Mouse (Mus musculus): ENCODE data around the gene Zbtb40. TPM values are rescaled to one million over a fixed set of nuclear protein-coding genes. Genes with fewer than 3 reads are reported as not detected.

Gene Zbtb40
- total RNA-seq, 2 experiments from 2014 or later, result 7.9 to 14.0 TPM

DNA sequence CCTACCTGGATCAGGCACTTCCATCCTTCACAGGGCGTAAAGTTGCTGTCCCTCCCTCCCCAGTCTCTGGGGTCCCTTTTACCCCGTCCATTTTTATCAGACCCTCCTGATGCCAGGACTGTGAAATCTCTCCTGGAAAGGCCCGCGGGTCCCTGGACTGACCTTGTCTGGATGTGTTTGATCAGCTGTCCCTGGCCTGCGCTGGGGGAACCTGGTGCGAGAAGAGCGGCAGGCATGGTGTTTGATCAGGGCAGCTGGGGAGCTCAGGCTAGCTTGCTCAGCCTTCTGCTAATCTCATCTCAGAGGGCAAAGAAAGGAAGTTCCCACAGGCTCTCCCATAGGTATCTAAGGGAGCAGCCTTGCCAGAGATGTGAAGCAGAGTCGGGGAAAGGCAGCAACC lies 71.4 kb downstream of the Zbtb40 start:
- no peak for DNase-seq

DNA sequence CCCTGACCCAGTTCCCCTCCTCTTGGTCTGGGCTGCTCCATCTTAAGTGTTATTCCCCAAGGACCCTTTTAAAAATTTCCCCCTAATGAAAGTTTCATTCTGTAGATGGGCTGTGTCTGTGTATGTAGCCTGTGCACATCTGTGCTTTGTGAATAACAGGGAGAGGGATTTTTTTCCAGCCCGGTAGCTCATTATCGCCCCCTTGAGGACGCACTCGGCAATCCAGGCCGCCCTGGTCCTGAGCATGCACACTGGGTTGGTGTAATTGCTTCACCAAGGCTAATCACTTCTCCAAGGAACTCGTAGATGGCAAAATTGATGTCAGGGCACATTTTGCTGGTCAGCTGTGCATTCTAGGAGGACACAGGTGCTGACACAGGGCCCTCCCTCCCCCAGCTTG lies 77.7 kb downstream of the Zbtb40 start:
- DNase-seq, result peak; percentile 57 to 76

DNA sequence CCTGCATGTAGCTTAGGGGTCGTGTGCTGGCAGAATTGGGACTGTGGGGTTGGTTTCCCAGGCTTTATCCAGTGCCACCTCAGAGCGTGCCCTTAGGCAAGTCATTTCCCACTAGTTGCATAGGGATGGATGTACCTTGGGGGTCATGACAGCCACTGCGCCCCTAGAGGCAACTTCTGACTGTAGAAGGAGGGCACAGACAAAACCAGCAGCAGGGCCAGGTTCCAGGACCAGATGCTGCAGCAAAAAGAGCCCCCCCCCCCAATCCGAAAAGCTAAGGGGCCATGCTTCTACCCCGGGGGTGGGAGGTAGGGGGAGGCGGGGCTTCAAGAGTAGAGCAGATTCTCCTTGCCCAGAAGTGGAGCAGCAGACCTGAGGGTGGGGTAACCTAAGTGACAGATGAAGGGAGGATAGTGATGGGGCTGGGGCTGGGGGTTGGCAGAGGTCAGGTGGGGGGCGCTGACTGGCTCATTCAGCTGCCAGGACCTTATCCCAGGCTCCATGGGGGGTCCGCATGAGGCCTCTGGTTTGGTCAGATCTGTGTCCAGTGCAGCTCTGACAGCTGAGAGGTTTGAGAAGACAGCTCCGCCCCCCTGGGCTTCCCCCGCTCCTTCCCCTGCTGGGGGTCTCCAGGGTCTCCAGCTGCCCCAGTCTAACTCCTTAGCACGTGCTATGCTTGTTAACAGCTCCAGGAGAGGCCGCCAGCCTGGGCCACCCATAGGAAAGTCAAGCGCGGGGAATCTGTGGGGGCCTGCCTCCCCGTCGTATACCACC lies 78.9 kb downstream of the Zbtb40 start:
- no peak for DNase-seq

DNA sequence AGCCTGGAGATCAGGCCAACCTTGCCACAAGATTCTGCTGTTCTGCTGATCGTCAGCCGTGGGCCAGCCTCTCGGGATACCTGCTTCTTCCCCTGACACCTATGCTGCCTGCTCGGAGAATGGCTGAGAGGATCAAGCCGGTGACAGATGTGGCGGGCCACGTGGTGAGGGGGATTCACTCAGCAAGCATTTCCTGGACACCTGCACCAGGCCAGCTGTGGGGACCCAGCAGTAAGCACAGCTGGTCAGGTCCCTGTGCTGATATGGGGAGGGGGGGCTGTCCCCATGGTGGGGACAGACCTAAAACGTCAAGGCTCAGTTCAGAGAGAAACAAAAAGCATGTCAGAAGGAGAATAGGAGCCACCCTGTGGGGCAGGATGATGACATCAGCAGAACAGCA lies 79.5 kb downstream of the Zbtb40 start:
- no peak for DNase-seq

DNA sequence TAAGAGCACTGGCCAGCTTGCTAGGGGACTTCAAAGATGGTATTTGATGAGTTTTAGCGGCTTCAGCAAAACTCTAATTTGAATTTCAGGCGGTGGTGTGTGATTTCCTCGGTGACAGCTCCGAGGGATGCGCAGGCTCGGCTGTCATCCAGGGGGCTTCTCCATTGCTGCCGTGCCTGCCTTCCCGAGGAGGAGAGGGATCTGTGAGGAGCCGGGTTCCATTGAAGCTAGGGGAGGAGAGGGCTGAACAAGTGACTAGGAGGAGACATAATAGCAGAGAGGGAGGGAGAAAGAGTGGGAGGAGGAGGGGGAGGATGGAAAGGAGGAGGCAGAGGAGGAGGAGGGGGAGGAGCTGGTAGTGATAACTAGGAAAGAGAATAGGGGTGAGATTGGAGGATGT lies 81.1 kb downstream of the Zbtb40 start:
- DNase-seq, result no peak

DNA sequence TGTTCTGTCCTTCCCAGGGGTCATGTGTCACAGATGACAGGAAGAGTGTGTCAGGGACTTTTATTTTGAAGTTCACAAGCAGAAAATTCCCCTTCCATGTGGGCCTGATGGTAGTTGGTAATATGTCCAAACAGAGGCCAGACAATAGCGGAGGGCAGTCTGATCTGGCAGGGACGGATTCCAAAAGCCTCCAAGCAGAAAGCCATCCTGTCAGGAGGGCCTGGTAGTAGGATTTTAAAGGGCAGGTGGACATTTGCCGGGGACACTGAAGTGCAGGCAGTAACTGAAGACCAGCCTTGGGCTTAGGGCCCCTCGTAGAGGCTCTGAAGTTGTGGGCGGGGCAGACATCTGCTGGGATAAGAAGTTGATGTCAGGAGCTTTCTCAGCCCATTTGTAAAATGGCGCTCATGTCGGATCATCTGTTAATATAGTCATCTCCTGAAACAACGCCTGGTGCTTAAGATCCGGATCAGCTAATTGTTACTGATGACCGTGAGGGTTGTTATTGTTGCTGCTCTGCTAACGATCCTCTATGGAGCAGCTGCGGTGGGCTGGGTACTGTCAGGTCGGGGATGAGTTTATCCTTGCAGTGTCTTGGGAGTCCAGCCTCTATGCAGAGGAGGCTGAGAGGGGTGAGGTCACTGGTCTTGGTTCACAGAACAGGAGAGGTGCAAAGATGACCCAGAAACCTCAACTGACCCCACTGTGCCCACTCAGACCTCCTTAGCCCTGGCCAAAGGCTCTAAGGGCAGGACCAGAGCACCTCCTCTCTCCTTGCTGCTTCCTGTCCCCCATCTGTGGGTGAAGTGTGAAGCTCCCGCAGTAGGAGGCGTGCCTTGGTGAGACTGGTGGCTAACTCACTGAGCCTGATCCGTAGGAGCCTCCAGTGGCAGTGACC lies 81.9 kb downstream of the Zbtb40 start:
- DNase-seq, result no peak

DNA sequence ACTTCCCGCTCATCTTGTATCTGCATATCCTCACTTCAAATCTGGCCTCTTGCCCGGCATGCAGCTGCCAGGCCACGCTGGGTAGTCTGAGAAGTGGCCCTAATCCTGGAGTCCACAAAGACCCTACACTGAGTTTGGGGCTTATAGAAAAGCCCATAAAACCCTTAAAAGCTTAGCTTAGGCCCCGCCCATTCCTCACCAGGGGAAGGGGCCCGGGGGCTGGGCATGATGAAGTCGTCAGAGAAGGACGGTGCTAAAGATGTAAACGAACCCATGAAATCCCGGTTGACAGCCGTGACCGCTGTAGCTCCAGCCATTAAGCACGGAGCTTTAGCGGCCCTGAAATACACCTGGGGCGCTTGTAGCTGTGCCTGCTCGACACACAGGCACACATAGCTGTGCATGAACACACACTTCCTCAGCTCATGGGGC lies 83.6 kb downstream of the Zbtb40 start:
- DNase-seq, result no peak

DNA sequence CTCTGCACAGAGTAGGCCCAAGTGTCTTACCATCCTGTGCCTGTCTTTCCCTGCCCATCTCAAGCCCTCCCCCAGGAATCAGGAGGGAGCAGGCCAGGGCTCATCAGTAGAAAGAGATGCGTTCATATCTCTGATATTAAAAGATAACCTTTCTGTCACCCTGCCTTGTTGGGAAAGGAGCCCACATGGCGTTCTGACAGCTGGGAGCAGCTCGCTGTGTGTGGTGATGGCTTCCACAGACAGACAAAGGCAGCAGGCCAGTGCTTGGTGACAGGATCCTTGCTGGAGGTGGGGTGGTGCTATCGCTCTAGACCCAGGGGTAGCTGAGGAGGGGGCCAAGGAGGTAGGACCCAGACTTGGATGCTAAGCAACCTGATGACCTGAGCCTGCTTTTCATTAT lies 86.2 kb downstream of the Zbtb40 start:
- no peak for DNase-seq

DNA sequence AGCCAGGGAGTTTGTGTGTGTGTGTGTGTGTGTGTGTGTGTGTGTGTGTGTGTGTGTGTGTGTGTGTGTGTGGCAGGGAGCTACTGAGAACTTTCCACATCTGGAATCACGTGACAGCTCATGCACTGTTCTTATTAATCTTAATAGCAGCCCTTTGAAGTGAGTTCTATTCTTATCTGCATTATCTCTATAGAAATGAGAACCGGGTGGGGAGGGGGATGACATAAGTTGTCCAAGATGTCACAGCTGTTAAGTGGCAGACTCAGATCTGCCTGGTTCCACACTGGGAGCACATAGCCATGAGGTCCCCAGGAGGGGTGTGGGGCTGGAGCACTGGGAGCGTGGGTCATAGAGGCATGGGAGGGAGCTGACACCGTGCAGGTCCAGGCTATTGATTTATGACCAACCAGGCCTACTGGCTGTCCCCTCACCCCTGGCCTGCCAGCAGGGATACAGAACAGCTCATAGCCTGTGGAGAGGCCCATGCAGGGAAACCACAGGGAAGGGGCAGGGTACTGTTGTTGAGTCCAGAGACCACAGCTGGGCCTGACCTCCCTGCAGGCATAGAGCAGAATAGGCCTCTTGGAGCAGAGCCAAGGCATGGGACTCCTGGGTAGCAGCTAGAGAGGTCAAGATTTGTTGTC lies 86.8 kb downstream of the Zbtb40 start:
- peak in 1 of 2 experiments; percentile 32 for DNase-seq

DNA sequence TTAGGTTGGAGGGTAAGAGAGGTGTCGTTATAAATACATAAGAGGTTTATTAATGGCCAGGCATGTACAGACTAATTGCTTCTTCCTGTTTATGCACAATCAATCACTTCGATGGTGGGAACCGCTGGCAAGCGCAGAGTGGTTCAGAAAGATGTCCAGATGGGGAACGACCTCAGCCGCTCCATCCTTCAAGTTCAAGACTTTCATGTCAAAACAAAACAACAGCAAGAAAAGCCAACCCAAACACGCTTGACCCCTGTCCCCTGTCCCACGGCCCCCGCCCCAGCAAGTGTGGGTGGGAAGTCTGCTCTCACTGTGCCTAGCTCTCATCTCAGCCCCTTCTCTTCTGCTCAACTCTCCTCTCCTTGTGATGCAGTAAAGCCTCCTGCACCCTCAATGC lies 88.0 kb downstream of the Zbtb40 start:
- no peak for DNase-seq

DNA sequence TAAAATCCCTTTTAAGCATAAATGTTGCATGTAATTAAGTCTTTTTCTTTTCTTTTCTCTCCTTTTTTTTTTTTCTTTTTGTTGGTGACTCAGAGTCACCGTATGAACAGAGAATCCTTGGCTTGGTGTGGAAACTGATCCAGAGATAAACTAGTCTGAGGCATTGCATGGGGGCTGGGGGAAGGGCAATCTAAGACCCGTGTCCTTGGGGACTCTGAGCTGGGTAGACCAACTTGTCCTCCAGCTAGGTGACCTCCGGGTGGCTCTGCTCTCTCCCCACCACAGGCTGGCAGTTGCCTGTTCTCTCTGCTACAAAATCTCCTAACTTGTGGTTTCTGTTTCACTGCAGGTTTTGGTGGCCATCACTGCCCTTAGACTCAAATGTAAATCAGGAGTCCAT lies 88.5 kb downstream of the Zbtb40 start:
- peak; percentile 26 to 59 for DNase-seq

DNA sequence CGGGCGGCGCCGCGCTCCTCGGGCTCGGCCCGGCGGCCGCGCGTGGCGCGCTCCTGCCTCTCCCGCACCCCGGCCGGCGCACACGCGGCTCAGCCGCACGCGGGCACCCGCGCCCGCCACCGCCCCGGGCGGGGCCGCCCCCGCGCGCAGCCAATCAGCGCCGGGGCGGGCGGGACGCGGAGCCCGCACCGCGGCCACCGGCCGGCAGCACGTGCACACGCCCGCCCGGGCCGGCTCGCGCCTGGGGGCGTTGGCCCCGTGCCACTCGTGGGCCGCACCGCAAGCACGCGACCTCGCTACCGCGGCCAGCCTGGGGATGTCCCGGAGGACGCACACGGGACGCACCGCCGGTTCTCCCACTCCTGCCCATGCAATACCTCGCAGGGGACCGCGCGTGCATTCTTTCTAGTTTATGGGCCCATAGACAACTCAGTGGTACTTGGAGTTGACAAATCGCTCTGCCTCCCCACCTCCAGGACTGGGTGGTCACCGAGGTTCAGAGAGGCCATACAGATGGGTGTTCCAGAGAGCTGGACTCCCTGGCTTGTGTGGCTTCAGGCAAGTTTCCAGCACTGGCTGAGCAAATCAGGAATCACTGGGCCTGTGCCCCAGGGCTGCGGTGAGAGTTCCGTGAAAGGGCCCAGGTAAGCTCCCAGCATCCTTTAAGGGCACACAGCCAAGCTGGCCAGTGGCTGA lies 91.7 kb downstream of the Zbtb40 start, which contains the start of gene Epha8:
TSS of gene Epha8 (minus strand) at position 66 of the 696 bp plus-strand sequence.
- DNase-seq, result peak; percentile 24 to 47

DNA sequence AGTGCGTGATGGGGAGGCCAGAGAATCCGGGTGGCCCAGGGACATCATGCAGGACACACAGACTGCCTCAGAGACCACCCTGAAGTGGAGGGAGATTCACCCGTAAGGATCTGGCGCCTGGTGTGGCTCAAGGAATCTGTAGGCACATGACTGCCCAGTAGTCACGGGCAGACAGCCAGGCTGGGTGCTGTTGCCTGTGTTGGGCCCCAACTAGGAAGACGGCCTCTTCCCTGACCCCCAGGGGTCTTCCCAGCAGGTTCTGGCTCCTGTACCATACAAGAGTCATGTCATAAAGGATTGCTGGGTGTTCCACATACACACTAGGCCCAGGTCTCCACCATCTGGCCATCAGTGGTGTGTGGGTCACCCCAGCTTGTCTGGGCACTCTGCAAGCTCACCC lies 94.0 kb downstream of the Zbtb40 start:
- no peak for DNase-seq

DNA sequence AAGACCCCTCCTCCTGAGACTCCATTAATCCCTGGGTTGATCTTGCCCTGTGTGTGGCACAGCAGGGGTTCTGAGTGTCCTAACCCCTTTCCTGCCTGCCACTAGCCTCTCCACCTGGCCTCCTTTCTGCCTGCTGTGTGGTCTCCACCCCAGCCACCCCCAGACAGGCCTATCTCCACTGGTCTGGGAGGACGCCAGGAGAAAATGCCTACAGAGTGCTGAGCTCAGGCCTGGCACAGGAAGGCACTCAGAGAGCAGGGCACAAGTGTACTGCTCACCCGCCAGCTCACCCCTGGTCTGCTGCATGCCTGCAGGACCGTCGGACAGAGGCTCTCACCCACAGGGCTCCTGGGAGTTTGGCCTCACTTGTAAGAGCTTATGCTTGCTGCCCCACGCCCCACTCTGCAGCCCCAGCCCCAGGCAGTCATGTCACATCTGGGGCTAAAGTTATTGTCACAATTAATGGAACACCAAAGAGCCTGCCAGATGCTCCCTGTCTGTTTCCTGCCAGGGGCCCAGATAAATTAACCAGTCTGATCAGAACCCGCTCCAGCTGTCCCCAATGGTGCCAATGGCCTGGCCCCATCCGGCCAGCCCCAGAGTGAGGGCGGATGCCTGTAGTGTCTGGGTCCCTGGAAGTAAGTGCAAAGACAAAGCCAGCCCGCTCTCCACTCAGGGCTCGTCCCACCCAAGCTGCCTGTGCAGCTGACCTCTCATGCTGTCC lies 99.2 kb downstream of the Zbtb40 start:
- DNase-seq, result no peak

DNA sequence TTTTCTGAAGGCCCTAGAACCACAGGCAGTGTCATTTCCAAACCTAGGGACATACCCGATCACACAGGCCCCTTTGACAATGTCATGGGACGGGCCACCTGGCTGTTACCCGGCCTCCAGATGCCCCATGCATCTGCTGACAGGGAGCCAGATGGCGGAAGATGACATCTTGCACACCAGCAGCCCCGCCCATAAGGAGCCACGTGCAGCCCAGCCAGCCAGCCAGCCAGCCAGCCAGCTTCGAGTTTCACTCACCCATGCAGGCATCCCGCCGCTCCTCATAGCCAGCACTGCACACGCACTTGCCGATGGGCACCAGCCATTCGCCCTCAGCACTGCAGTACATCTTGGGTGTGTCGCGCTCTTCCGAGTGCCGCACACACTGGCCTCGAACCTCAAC lies 103.2 kb downstream of the Zbtb40 start:
- no peak for DNase-seq

DNA sequence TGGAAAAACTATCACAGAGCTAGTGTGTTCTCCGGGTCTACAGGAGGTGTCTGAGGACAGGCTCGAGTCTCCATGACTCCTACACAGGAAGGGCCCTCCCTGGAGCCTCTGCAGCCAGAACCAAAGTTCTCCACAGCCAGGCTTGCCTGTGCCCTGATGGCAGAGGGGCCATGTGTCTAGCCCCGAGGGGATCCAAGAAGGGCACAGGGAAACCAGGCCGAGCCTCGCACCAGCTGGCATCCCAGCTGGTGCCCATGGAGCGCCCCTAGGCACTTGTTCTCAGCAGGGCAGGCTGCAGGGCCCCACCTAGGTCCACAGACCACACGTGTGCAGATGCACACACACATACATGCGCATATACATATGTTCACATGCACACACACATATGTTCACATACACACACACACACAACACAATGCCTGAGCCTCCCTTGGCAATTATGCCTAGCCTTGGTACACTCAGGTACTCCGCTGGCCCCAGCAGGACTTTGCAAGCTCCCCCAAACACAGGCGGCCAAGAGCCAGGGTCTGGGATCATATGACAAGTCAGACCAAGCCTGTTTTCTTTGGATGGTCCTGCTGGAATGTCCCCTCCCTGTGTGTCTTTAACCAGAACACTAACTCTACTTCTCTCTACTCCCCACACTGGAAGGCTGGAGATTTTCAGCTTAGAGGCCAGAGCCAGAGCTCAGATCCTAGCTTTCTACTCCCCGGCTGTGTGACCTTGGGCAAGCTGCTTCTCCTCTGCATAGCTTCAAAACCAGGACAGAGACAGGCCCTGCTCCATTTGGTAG lies 103.8 kb downstream of the Zbtb40 start:
- DNase-seq, result no peak

DNA sequence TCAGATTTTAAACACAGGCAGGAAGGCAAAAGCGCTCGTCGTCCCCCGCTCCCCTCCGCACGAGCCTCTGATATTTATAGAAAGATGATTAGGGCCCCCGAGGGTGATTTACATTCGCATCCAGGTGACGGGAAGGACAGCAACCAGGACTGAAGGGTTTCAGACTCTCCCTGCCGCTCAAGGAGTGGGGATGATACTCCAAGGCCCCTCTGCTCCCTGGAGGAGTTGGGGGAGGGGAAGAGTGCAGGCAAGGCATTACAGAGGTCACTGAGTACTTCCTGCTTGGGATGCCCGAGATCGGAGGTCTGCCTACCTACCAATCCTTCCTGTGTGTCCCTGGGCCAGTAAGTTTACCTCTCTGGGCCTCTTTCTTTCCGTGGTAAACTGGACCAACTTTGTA lies 105.4 kb downstream of the Zbtb40 start:
- DNase-seq, result no peak

DNA sequence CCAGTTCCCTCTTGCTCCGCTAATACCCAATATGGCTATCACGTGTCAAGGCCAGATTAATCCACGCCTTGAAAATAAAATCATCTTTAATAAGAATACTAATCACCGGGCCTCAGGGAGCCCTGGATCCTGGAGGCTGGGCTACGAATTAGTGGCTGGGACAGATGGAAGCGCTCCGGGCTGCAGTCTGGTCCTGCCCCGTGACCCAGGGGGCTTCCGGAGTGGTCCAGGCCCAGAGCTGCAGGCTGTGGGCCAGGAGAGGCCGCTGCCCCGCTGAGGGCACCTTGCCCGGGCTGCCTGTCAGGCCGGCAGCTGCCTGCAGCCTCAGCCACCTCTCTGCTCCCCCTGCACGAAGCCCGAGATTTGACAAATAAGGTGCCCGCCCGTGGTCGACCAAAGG lies 105.8 kb downstream of the Zbtb40 start:
- peak in 1 of 2 experiments; percentile 35 for DNase-seq

DNA sequence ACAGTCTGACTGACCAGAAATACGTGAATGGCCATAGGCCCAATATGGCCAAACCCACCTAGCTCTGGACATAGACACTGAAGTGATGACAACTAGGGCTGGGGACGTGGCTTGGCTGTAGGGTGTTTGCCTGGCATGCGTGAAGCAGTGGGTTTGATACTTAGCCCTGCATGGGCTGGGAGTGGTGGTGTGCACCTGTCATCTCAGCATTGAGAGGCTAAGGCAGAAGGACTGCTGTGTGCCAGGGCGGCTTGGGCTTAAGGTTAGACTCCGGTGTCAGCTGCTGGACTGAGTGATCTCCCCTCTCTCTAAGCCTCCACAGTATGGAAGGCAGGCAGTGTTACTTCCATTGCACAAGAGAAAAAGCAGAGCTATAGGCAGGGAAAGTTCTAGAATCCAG lies 110.7 kb downstream of the Zbtb40 start:
- no peak for DNase-seq

DNA sequence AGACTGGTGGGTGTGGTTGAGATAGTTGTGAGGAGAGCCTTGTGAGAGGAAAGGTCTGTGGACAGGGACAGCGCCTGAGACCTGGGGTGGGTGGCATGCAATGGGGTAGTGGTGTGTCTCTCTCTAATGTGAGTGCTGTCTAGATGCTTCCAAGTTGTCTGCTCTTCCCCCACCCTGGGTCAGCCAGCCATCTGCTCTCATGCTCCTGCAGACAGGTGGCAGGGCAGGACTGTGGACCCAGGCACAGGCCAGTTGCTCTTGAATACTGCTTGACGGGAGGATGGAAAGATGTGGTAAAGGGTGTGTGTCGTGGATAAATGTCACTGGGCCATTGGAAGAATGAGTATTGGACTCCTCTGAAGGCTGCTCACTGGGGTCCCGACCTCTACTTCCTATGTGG lies 111.3 kb downstream of the Zbtb40 start:
- no peak for DNase-seq

Data from adrenal gland, postnatal 36 days (tissue).